Mouse (Mus musculus) liver, adult 2 months (tissue): ENCODE measurements around the gene Slc7a1.

Source experiments
- CTCF ChIP-seq: fragments of 200-500 bp; IDR thresholded peaks from 2 replicates; pipeline ENCODE4 v1.5.1; 2011; ENCODE audit warnings: low read depth, low read length, control low read depth
- POLR2A ChIP-seq: fragments of 200-500 bp; IDR thresholded peaks from 2 replicates; pipeline ENCODE4 v1.6.1; 2011; ENCODE audit warnings: low read length, control low read depth; ENCODE audit not compliant: insufficient read depth; ENCODE audit errors: extremely low read depth

- TF ChIP-seq POLR2A (no peak), CTCF (peak; percentile 9; the same call in 1 of the 2 replicates)
Measured at GRCm38 (mm10) chr5:148444974-148445373, 45.3 kb upstream of the Slc7a1 start.
